Mouse (Mus musculus): ENCODE data around the gene Stard9. TPM values are rescaled to one million over a fixed set of nuclear protein-coding genes. Genes with fewer than 3 reads are reported as not detected.

Gene Stard9
- total RNA-seq, 4 experiments from 2014 or later: 10.1 to 13.8 (median 12.9) TPM

GRCm38 (mm10) chr2:120723621-120724020 lies 94.7 kb downstream of the Stard9 start:
- DNase-seq (ENCODE audit: low spot score in 2 of 2): no peak

GRCm38 (mm10) chr2:120724176-120724575 lies 95.3 kb downstream of the Stard9 start:
- DNase-seq (ENCODE audit: low spot score in 2 of 2): no peak

GRCm38 (mm10) chr2:120729775-120730585 lies 101.1 kb downstream of the Stard9 start:
- no peak for DNase-seq (ENCODE audit: low spot score in 2 of 2)

- no peak for DNase-seq (ENCODE audit: low spot score in 2 of 2)
These were observed 101.8 kb downstream of the Stard9 start for GRCm38 (mm10) chr2:120730639-120731166.

GRCm38 (mm10) chr2:120731167-120731862 lies 102.4 kb downstream of the Stard9 start:
- peak; percentile 75 to 83 for DNase-seq (ENCODE audit: low spot score in 2 of 2)

- DNase-seq (ENCODE audit: low spot score in 2 of 2): no peak
These were observed 103.1 kb downstream of the Stard9 start for GRCm38 (mm10) chr2:120731877-120732530.

GRCm38 (mm10) chr2:120745496-120745895 lies 116.6 kb downstream of the Stard9 start:
- DNase-seq (ENCODE audit: low spot score in 2 of 2): no peak

GRCm38 (mm10) chr2:120748041-120748440 lies 119.1 kb downstream of the Stard9 start:
- no peak for DNase-seq (ENCODE audit: low spot score in 2 of 2)

- no peak for DNase-seq (ENCODE audit: low spot score in 2 of 2)
These were observed 133.0 kb downstream of the Stard9 start for GRCm38 (mm10) chr2:120761922-120762321.

GRCm38 (mm10) chr2:120770265-120770935 lies 141.5 kb downstream of the Stard9 start:
- DNase-seq (ENCODE audit: low spot score in 2 of 2): peak; percentile 19 to 20

Other genes with a start within 250 kb of the Stard9 start
- 10 to 100 TPM; 12.1 to 19.1 (median 15.2) TPM for gene Ganc, start 225.2 kb upstream of the Stard9 start, total RNA-seq (2022)
- 10 to 100 TPM; 37.5 to 46.4 (median 40.1) TPM for gene Tmem87a, start 225.0 kb upstream of the Stard9 start, total RNA-seq (2022)
- 10 to 100 TPM; 13.1 to 22.5 (median 17.3) TPM for gene Capn3, start 173.1 kb upstream of the Stard9 start, total RNA-seq (2022)
- 100 to 1,000 TPM; 144 to 174 (median 166) TPM for gene Zfp106, start 65.3 kb upstream of the Stard9 start, total RNA-seq (2022)
- 10 to 100 TPM; 22.2 to 31.8 (median 26.0) TPM for gene Snap23, start 61.5 kb upstream of the Stard9 start, total RNA-seq (2022)
- gene Haus2, start 19.7 kb upstream of the Stard9 start, total RNA-seq (2022): 10 to 100 TPM; 14.3 to 16.0 (median 15.3) TPM
- 10 to 100 TPM; 25.7 to 36.2 (median 33.4) TPM for gene Lrrc57, start 19.6 kb upstream of the Stard9 start, total RNA-seq (2022)
- gene Cdan1, start 221.0 kb downstream of the Stard9 start, total RNA-seq (2022): 10 to 100 TPM; 27.0 to 35.3 (median 29.6) TPM
- gene Ttbk2, start 221.5 kb downstream of the Stard9 start, total RNA-seq (2022): 10 to 100 TPM; 63.7 to 77.3 (median 72.4) TPM